Mouse (Mus musculus) liver, adult 2 months (tissue): ENCODE results near the gene Il2rb.

Source experiments
- CTCF ChIP-seq: fragments of 200-500 bp; IDR thresholded peaks from 2 replicates; pipeline ENCODE4 v1.5.1; 2011; ENCODE audit warnings: low read depth, low read length, control low read depth
- POLR2A ChIP-seq: fragments of 200-500 bp; IDR thresholded peaks from 2 replicates; pipeline ENCODE4 v1.6.1; 2011; ENCODE audit warnings: low read length, control low read depth; ENCODE audit not compliant: insufficient read depth; ENCODE audit errors: extremely low read depth

DNA sequence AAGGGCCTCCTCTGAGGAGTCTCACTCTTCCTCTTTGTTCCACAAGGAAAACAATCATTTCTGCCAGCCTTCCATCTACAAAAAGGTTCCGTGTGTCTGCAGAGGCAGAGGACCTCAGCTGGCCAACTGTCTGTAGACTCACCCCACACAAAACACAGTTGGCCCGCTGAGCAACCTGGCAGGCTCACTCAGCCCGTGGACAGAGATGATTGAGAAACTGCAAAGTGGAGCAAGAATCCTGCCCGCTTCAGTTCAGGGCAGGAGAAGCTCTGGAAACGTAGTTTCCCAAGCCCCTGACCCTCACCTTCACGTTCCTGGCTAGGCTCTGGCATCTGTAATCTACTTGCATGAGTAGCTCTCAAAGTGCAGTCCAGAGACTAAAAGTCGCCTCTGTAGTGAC is 48.0 kb downstream of the Il2rb start:
- no peak for TF ChIP-seq CTCF
- TF ChIP-seq POLR2A, result no peak
